Mouse (Mus musculus) lung, adult 10 weeks (tissue): ENCODE data around the gene Prex1. TPM values are rescaled to one million over a fixed set of nuclear protein-coding genes. Genes with fewer than 3 reads are reported as not detected.

Experiments used
- polyA plus RNA-seq: library from polyadenylated mRNA; stranded (reverse); fragments of 350-450 nt; fragmentation: Illumina TruSeq; extraction: RNeasy Lipid Tissue Mini Kit (QIAGEN cat#74804); gene quantifications from one replicate; pipeline ENCODE4 v1.2.3, GENCODE M21; 2014; ENCODE audit warnings: low read depth, low replicate concordance; ENCODE audit not compliant: insufficient read depth

Gene Prex1
- polyA plus RNA-seq, result 12.6 TPM

DNA sequence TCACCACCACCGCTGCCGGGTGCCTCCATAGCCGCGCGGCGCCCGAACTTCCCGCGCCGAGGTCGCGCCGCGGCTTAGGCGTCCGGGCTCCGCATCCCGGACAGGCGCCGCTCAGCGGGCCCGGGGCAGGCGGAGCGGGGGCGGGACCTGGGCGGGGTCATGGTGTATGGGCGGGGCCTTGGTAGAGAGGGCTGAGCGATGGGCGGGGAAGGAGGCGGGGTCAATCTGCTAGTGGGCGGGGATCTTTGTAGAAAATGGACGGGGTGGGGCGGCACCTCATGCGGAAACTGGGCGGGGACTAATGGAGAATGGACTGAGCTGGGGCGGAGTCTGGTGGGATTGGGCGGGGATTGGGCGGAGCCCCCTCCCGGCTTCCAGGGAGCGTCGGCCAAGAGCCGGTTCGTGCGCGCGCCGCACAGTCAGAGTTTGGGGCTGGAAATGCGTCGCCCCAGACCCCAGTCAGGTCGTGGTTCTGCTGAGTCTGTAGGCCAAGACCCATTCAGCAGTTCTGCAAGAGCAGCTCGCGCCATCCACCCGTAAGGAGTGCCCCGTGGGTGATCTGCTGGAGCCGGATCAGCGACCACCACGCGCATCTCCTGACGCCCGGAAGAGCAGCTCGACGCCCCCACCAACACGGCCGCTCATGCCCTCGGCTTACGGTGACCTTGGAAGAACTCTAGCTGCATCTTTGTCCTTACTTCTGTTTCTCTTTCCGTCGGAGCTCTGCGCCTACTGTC, at the start of gene Prex1:
Gene Prex1 (minus strand): TSS at position 143 of the 737 bp plus-strand sequence.

Other genes with a start within 250 kb of the Prex1 start
- gene Trp53rkb, start 78.7 kb upstream of the Prex1 start, polyA plus RNA-seq, result 1.9 TPM
- 8.0 TPM for gene Arfgef2, start 91.8 kb upstream of the Prex1 start, polyA plus RNA-seq
- 18.5 TPM for gene Cse1l, start 192.2 kb upstream of the Prex1 start, polyA plus RNA-seq